Mouse (Mus musculus) midbrain, postnatal 0 days (tissue): ENCODE results near the gene Kif4. TPM values are rescaled to one million over a fixed set of nuclear protein-coding genes. Genes with fewer than 3 reads are reported as not detected.

Source experiments
- ATAC-seq: fragments of 200-750 bp; cut with Nextera tagmentation; 2 replicates; pipeline ENCODE4 v1.8.0; 2017; ENCODE audit warnings: moderate number of reproducible peaks, mild to moderate bottlenecking, moderate TSS enrichment, moderate library complexity; ENCODE audit not compliant: low FRiP score
- DNase-seq: peaks from one replicate; pipeline ENCODE4 v3.0.0-alpha.2; 2015; ENCODE audit warnings: low spot score
- H3K27ac ChIP-seq: fragments of 300-500 bp; sonication (generic); 2 replicates; pipeline ENCODE4 v1.5.1; 2014; ENCODE audit warnings: low read depth, mild to moderate bottlenecking, low read length, mixed read lengths
- H3K27me3 ChIP-seq: fragments of 300-500 bp; sonication (generic); 2 replicates; pipeline ENCODE4 v1.6.1; 2014; ENCODE audit warnings: low read length, control low read depth, mixed read lengths; ENCODE audit not compliant: insufficient read depth
- H3K36me3 ChIP-seq: fragments of 300-500 bp; sonication (generic); 2 replicates; pipeline ENCODE4 v1.6.1; 2014; ENCODE audit warnings: low read length, control low read depth, mixed read lengths; ENCODE audit not compliant: insufficient read depth
- H3K4me1 ChIP-seq: fragments of 300-500 bp; sonication (generic); 2 replicates; pipeline ENCODE4 v1.6.1; 2014; ENCODE audit warnings: mild to moderate bottlenecking, control low read depth, antibody characterized with exemption, low read length, mixed read lengths; ENCODE audit not compliant: insufficient read depth
- H3K4me2 ChIP-seq: fragments of 300-500 bp; sonication (generic); 2 replicates; pipeline ENCODE4 v1.6.1; 2014; ENCODE audit warnings: low read depth, mild to moderate bottlenecking, low read length, mixed read lengths; ENCODE audit not compliant: poor library complexity, severe bottlenecking
- H3K4me3 ChIP-seq: fragments of 300-500 bp; sonication (generic); 2 replicates; pipeline ENCODE4 v1.5.1; 2014; ENCODE audit warnings: low read depth, mild to moderate bottlenecking, low read length, moderate library complexity
- H3K9ac ChIP-seq: fragments of 300-500 bp; sonication (generic); replicated peaks from 2 replicates; pipeline ENCODE4 v1.6.1; 2014; ENCODE audit warnings: mild to moderate bottlenecking, low read length, moderate library complexity, mixed read lengths; ENCODE audit not compliant: poor library complexity, severe bottlenecking
- H3K9me3 ChIP-seq: fragments of 300-500 bp; sonication (generic); 2 replicates; pipeline ENCODE4 v1.6.1; 2016; ENCODE audit warnings: low read length, control low read depth
- CTCF ChIP-seq: IDR thresholded peaks from 2 replicates; pipeline ENCODE4 v1.5.1; 2016; ENCODE audit warnings: antibody characterized with exemption, mild to moderate bottlenecking
- WGBS: fragments of 180-500 bp; shearing (Covaris S2); extraction: QIAGEN DNeasy Blood & Tissue Kit; methylation state at CpG from one replicate; pipeline ENCODE4 v1.1.7; 2014; 5-methylcytosine and 5-hydroxymethylcytosine counted together
- polyA plus RNA-seq: library from polyadenylated mRNA; unstranded; fragments of >200 nt; fragmentation: Nextera tagmentation; extraction: Ambion mirVana; gene quantifications from 2 replicates; pipeline ENCODE4 v1.2.1, GENCODE M21; 2015
- total RNA-seq: library from RNA; depleted of rRNA; stranded (reverse); fragments of >200 nt; gene quantifications from 2 replicates; pipeline ENCODE4 v1.2.3, GENCODE M21; 2014

Gene Kif4
- total and polyA plus RNA-seq, 2 experiments from 2014 or later: 1.6 to 3.9 TPM

DNA sequence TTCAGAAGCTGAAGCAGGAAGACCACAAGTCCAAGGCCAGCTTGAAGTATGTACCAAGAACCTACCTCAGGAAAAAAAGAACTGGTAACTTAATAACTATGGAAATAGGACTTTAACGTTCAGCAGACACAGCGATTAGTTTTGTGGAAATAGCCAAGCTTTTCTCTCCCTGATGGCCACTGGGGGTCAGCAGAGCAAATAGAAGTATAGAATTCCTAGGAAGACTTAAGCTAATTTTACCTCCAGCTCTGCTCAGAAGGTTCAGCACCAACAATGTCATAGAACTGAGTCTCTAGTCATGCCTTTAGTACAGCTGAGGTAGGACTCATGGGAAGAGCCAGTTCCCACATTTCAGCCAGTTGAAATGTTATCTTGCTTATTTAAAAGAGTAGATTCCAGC is 4.2 kb upstream of the Kif4 start:
- H3K27ac ChIP-seq: no peak overlapping the region
- H3K27me3 ChIP-seq: no peaks in the 10 kb centered on the region
- H3K9me3 ChIP-seq: no peaks in the 10 kb centered on the region
- H3K4me2 ChIP-seq: no peak overlapping the region
- 57% methylated on average over 2 of the region's 2 CpGs for WGBS
- H3K36me3 ChIP-seq: 0 out of 2 replicates have a peak, but pooled peaks cover 3% of the 10 kb centered on the region
- no peak overlapping the region for H3K9ac ChIP-seq
- H3K4me3 ChIP-seq: no peak overlapping the region
- peak; percentile 62 for TF ChIP-seq CTCF
- ATAC-seq: no peak
- H3K4me1 ChIP-seq: no peaks in the 10 kb centered on the region
- DNase-seq: peak; percentile 50

DNA sequence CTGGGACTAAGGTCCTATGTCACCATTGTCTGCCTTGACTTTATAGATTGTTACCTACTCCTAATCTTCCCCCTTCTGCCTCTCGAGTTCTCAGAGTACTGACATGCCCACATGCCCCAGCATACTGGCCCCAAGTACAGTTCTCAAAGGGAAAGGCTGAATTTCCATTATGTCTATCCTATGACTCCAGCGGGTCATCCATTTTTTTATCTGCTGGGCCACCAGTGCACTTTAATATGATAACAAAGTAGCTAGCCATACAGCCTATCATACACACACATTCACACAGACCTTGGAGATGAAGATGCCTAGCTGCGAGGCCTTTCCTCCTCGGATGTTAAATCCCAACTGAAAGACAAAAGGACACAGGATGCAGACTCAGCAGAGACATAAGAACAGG is 1.3 kb upstream of the Kif4 start:
- no peak overlapping the region for H3K4me3 ChIP-seq
- no peak overlapping the region for H3K9ac ChIP-seq
- WGBS: 89% methylated on average over 4 of the region's 4 CpGs
- H3K4me2 ChIP-seq: no peak overlapping the region
- no peak for TF ChIP-seq CTCF
- no peaks in the 10 kb centered on the region for H3K9me3 ChIP-seq
- H3K27me3 ChIP-seq: no peaks in the 10 kb centered on the region
- no peak for DNase-seq
- H3K4me1 ChIP-seq: no peaks in the 10 kb centered on the region
- no peak overlapping the region for H3K27ac ChIP-seq
- 0 out of 2 replicates have a peak, but pooled peaks cover 3% of the 10 kb centered on the region for H3K36me3 ChIP-seq
- no peak for ATAC-seq

DNA sequence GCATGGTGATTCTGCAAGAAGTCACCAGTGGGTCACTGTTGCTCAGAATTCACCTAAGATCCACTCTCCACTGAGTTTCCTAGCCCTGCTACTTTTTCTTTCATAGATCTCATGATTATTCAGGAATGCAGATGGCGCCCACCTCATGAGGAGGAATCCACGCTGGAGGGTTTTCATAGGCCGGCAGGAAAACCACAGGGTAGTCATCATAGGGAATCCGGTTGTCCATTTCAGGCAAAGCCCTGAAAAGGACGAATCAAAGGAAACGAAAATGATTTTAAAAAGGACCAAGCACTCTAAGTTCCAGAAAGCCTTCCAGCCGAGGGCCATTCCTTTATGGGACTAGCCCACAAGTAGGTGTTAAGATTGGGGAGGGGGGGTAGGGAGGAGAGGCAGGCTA is 391 bp upstream of the Kif4 start:
- Histone ChIP-seq H3K4me1 (no peaks in the 10 kb centered on the region), H3K36me3 (0 out of 2 replicates have a peak, but pooled peaks cover 3% of the 10 kb centered on the region), H3K9me3 (no peaks in the 10 kb centered on the region), H3K9ac (peak overlapping the region; percentile 52; the same call in 1 of the 2 replicates), H3K27me3 (no peaks in the 10 kb centered on the region), H3K27ac (0 out of 2 replicates have a peak overlapping the region, but pooled peaks have one; percentile 43), H3K4me2 (peak overlapping the region; percentile 41), H3K4me3 (peak overlapping the region; percentile 48)
- ATAC-seq (no peak; the same call in 1 of the 2 replicates), DNase-seq (no peak)
- 43% methylated on average over 7 of the region's 7 CpGs for WGBS
- TF ChIP-seq CTCF: no peak

DNA sequence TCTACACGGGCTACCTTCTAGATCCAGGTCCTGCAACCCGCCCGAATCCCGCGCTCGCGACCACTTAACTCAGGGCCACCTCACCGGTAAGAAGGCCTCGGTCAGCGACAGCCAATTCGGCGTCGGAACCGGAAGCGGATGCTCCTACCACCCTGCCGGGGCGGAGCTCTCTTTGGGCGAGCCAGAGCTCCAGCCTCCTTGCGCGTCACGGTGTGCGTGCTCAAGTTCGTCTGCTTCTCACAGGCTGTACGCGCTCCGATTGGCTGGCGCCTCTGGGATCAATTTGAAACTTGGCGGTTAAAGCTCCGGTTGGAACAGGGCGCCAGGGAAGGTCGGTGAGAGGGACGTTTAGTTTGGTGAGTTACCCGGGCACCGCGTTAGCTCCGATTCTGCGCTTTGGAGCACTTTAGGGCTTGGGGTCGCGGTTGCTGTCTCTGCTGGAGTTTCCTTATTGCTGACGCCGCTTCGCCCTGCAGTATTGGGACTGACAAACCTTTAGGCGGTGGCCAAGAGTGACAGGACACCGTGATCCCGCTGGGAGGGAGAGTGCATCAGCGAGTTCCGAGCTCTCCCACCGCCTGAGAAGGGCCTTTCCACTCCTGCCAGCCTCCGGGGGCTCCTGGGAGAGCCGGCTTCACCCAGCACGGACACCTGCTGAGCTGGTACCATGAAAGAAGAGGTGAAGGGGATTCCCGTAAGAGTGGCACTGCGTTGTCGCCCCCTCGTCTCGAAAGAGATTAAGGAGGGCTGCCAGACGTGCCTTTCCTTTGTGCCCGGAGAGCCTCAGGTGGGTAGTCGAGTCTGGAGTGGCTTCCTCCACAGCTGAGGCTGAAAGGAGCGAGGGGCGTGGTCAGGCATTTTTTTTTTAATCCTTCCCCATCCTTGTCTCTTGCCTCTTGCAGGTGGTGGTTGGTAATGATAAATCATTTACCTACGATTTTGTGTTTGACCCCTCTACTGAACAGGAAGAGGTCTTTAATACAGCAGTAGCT is 561 bp downstream of the Kif4 start, which contains the start of gene Pdzd11:
TSS of gene Pdzd11 (minus strand) at position 767 of the 992 bp plus-strand sequence.
- Histone ChIP-seq H3K4me3 (peak within 1 kb of the TSS; percentile 48), H3K27me3 (no peaks in the 10 kb centered on the region), H3K36me3 (0 out of 2 replicates have a peak, but pooled peaks cover 3% of the 10 kb centered on the region), H3K27ac (peak within 1 kb of the TSS; percentile 43; the same call in 1 of the 2 replicates), H3K9ac (peak within 1 kb of the TSS; percentile 52; the same call in 1 of the 2 replicates), H3K4me1 (no peaks in the 10 kb centered on the region), H3K4me2 (peak within 1 kb of the TSS; percentile 87), H3K9me3 (no peaks in the 10 kb centered on the region)
- ATAC-seq (peak; percentile 100), DNase-seq (peak; percentile 97)
- no peak for TF ChIP-seq CTCF
- 22% methylated on average over 62 of the region's 62 CpGs for WGBS

DNA sequence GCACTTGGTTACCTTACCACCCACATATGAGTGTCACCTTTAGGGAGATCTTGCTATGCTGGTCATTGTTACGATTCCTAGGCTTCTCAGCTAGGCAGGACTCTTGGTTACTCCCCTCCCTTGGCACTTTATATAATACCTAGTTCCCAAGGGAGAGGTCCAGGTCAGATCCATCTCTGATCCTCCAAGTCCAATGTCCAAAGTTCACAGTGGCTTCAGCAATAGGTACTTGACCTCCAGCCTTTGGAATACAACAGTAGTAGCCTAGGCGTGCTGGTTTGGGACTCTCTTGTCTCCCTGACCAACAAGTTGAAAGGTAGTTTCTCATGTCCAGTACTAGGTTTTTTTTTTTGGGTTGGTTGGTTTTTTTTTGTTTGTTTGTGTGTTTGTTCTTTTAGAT is 3.5 kb downstream of the Kif4 start:
- H3K9me3 ChIP-seq: no peaks in the 10 kb centered on the region
- ATAC-seq (no peak), DNase-seq (no peak)
- 89% methylated on average over 2 of the region's 2 CpGs for WGBS
- H3K4me1 ChIP-seq: no peaks in the 10 kb centered on the region
- no peaks in the 10 kb centered on the region for H3K27me3 ChIP-seq
- no peak overlapping the region for H3K27ac ChIP-seq
- TF ChIP-seq CTCF: no peak
- no peak overlapping the region for H3K4me3 ChIP-seq
- H3K9ac ChIP-seq: no peak overlapping the region
- no peak overlapping the region for H3K4me2 ChIP-seq
- no peaks in the 10 kb centered on the region for H3K36me3 ChIP-seq

DNA sequence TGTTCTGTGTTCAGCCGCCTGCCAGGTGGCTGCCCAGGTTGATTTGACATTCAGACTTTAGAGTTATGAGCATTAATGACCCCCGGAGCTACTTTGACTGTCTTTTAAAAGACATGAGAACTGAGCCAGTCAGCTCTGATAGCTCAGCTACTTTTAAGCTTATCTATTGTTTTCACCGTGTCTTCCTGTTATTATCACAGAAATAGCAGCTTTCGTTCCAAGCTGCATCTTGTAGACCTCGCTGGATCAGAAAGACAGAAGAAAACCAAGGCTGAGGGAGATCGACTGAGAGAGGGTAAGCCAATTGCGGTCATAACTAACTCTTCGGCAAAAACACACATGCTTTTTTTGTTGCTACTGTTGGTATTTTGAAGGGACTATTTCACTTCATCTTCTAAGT is 12.9 kb downstream of the Kif4 start:
- no peak overlapping the region for H3K27ac ChIP-seq
- no peak for ATAC-seq
- WGBS: 91% methylated on average over 8 of the region's 8 CpGs

More for the DNA sequence above, 12.9 kb downstream of the Kif4 start:
- no peak for DNase-seq
- no peak overlapping the region for H3K4me3 ChIP-seq
- H3K4me1 ChIP-seq: no peaks in the 10 kb centered on the region
- H3K9ac ChIP-seq: no peak overlapping the region
- no peak overlapping the region for H3K4me2 ChIP-seq
- H3K9me3 ChIP-seq: no peaks in the 10 kb centered on the region
- TF ChIP-seq CTCF: no peak
- H3K27me3 ChIP-seq: no peaks in the 10 kb centered on the region
- H3K36me3 ChIP-seq: no peaks in the 10 kb centered on the region
